Mouse (Mus musculus): ENCODE results near the gene Sdr9c7.

- TF ChIP-seq CTCF (IDR thresholded peaks at IDR 0.05; ENCODE audit: extremely low read depth, insufficient read depth, low read length) (no peak), POLR2A (IDR thresholded peaks at IDR 0.05; ENCODE audit: extremely low read depth, insufficient read depth, low read length) (no peak)
These were observed 812 bp upstream of the Sdr9c7 start for GRCm38 (mm10) chr10:127897506-127897905.

Data from cortical plate, adult 2 months (tissue).